Mouse (Mus musculus): ENCODE results near the gene Epha1. TPM values are rescaled to one million over a fixed set of nuclear protein-coding genes. Genes with fewer than 3 reads are reported as not detected.
A peak's percentile ranks its signal among the peaks of the same experiment; 100 is the strongest.

Epha1 gene
- polyA plus RNA-seq, 1 experiment from 2014 or later, result 7.8 TPM

- WGBS, result 91% methylated on average over 5 of the region's 5 CpGs
- peaks cover 10% of the 10 kb centered on the region; the same call in 1 of the 2 replicates for H3K4me1 ChIP-seq (replicated peaks)
- no peak overlapping the region for H3K27ac ChIP-seq
- no peak for ATAC-seq (ENCODE audit: insufficient number of reproducible peaks, insufficient read depth, low FRiP score, low TSS enrichment, low read depth)
- no peaks in the 10 kb centered on the region for H3K27me3 ChIP-seq
- H3K4me3 ChIP-seq (replicated peaks), result no peak overlapping the region
- H3K4me2 ChIP-seq, result no peak overlapping the region
- no peaks in the 10 kb centered on the region for H3K9me3 ChIP-seq
- no peak overlapping the region for H3K9ac ChIP-seq (replicated peaks)
- H3K36me3 ChIP-seq, result no peaks in the 10 kb centered on the region
Observed at GRCm38 (mm10) chr6:42383360-42383759, 10.3 kb upstream of the Epha1 start.

GRCm38 (mm10) chr6:42381916-42382381, 8.9 kb upstream of the Epha1 start:
- ATAC-seq (ENCODE audit: insufficient number of reproducible peaks, insufficient read depth, low FRiP score, low TSS enrichment, low read depth), result 0 out of 2 replicates have a peak, but pooled peaks have one; percentile 24
- no peaks in the 10 kb centered on the region for H3K27me3 ChIP-seq
- peak overlapping the region; percentile 42; the same call in 1 of the 2 replicates for H3K27ac ChIP-seq
- no peaks in the 10 kb centered on the region for H3K36me3 ChIP-seq
- no peaks in the 10 kb centered on the region for H3K9me3 ChIP-seq
- whole genome bisulfite sequencing, result 64% methylated on average over 9 of the region's 9 CpGs
- H3K9ac ChIP-seq (replicated peaks), result no peak overlapping the region
- H3K4me2 ChIP-seq, result no peak overlapping the region
- H3K4me1 ChIP-seq (replicated peaks), result peaks cover 10% of the 10 kb centered on the region; the same call in 1 of the 2 replicates
- H3K4me3 ChIP-seq (replicated peaks), result no peak overlapping the region

GRCm38 (mm10) chr6:42381221-42381620, 8.2 kb upstream of the Epha1 start:
- WGBS, result 33% methylated on average over 2 of the region's 2 CpGs
- Histone ChIP-seq H3K9me3 (no peaks in the 10 kb centered on the region), H3K4me2 (0 out of 2 replicates have a peak overlapping the region, but pooled peaks have one; percentile 23), H3K27me3 (no peaks in the 10 kb centered on the region), H3K9ac (replicated peaks) (no peak overlapping the region), H3K4me1 (replicated peaks) (peaks cover 10% of the 10 kb centered on the region; the same call in 1 of the 2 replicates), H3K4me3 (replicated peaks) (no peak overlapping the region), H3K27ac (peak overlapping the region; percentile 1; the same call in 1 of the 2 replicates), H3K36me3 (no peaks in the 10 kb centered on the region)
- no peak for ATAC-seq (ENCODE audit: insufficient number of reproducible peaks, insufficient read depth, low FRiP score, low TSS enrichment, low read depth)

GRCm38 (mm10) chr6:42380416-42381144, 7.5 kb upstream of the Epha1 start:
- no peaks in the 10 kb centered on the region for H3K9me3 ChIP-seq
- 7% methylated on average over 8 of the region's 8 CpGs for WGBS
- H3K4me3 ChIP-seq (replicated peaks), result no peak overlapping the region
- peaks cover 10% of the 10 kb centered on the region; the same call in 1 of the 2 replicates for H3K4me1 ChIP-seq (replicated peaks)
- no peak overlapping the region for H3K9ac ChIP-seq (replicated peaks)
- H3K27ac ChIP-seq, result 0 out of 2 replicates have a peak overlapping the region, but pooled peaks have one; percentile 1
- no peaks in the 10 kb centered on the region for H3K27me3 ChIP-seq
- no peak for ATAC-seq (ENCODE audit: insufficient number of reproducible peaks, insufficient read depth, low FRiP score, low TSS enrichment, low read depth)
- H3K36me3 ChIP-seq, result no peaks in the 10 kb centered on the region
- 0 out of 2 replicates have a peak overlapping the region, but pooled peaks have one; percentile 23 for H3K4me2 ChIP-seq

GRCm38 (mm10) chr6:42379551-42379950, 6.5 kb upstream of the Epha1 start:
- Histone ChIP-seq H3K4me1 (replicated peaks) (peaks cover 10% of the 10 kb centered on the region; the same call in 1 of the 2 replicates), H3K4me2 (no peak overlapping the region), H3K4me3 (replicated peaks) (no peak overlapping the region), H3K27me3 (no peaks in the 10 kb centered on the region), H3K9me3 (no peaks in the 10 kb centered on the region), H3K27ac (no peak overlapping the region), H3K36me3 (no peaks in the 10 kb centered on the region), H3K9ac (replicated peaks) (no peak overlapping the region)
- ATAC-seq (ENCODE audit: insufficient number of reproducible peaks, insufficient read depth, low FRiP score, low TSS enrichment, low read depth), result no peak
- 55% methylated on average over 3 of the region's 3 CpGs for WGBS

GRCm38 (mm10) chr6:42377280-42377679, 4.2 kb upstream of the Epha1 start:
- 75% methylated on average over 5 of the region's 5 CpGs for WGBS
- H3K36me3 ChIP-seq, result no peaks in the 10 kb centered on the region
- H3K27me3 ChIP-seq, result no peaks in the 10 kb centered on the region
- ATAC-seq (ENCODE audit: insufficient number of reproducible peaks, insufficient read depth, low FRiP score, low TSS enrichment, low read depth), result no peak
- no peak overlapping the region for H3K4me2 ChIP-seq
- H3K4me3 ChIP-seq (replicated peaks), result no peak overlapping the region
- H3K4me1 ChIP-seq (replicated peaks), result peaks cover 23% of the 10 kb centered on the region
- no peak overlapping the region for H3K27ac ChIP-seq
- H3K9me3 ChIP-seq, result no peaks in the 10 kb centered on the region
- no peak overlapping the region for H3K9ac ChIP-seq (replicated peaks)

GRCm38 (mm10) chr6:42376504-42377019, 3.5 kb upstream of the Epha1 start:
- Histone ChIP-seq H3K27me3 (no peaks in the 10 kb centered on the region), H3K36me3 (no peaks in the 10 kb centered on the region), H3K27ac (no peak overlapping the region), H3K4me3 (replicated peaks) (no peak overlapping the region), H3K4me1 (replicated peaks) (peaks cover 25% of the 10 kb centered on the region), H3K9me3 (no peaks in the 10 kb centered on the region), H3K4me2 (no peak overlapping the region), H3K9ac (replicated peaks) (no peak overlapping the region)
- WGBS, result 62% methylated on average over 6 of the region's 6 CpGs
- no peak for ATAC-seq (ENCODE audit: insufficient number of reproducible peaks, insufficient read depth, low FRiP score, low TSS enrichment, low read depth)

- WGBS, result 40% methylated on average over 4 of the region's 4 CpGs
- peaks cover 21% of the 10 kb centered on the region for H3K4me1 ChIP-seq (replicated peaks)
Observed at GRCm38 (mm10) chr6:42376016-42376415, 2.9 kb upstream of the Epha1 start.

GRCm38 (mm10) chr6:42375131-42375530, 2.1 kb upstream of the Epha1 start:
- Histone ChIP-seq H3K4me1 (replicated peaks) (peaks cover 17% of the 10 kb centered on the region), H3K27ac (no peak overlapping the region), H3K4me2 (no peak overlapping the region), H3K4me3 (replicated peaks) (no peak overlapping the region), H3K27me3 (no peaks in the 10 kb centered on the region), H3K36me3 (no peaks in the 10 kb centered on the region), H3K9me3 (no peaks in the 10 kb centered on the region), H3K9ac (replicated peaks) (no peak overlapping the region)
- no peak for ATAC-seq (ENCODE audit: insufficient number of reproducible peaks, insufficient read depth, low FRiP score, low TSS enrichment, low read depth)
- WGBS, result 91% methylated on average over 2 of the region's 2 CpGs

More at GRCm38 (mm10) chr6:42376016-42376415, 2.9 kb upstream of the Epha1 start:
- Histone ChIP-seq H3K4me2 (no peak overlapping the region), H3K9me3 (no peaks in the 10 kb centered on the region), H3K27me3 (no peaks in the 10 kb centered on the region), H3K36me3 (no peaks in the 10 kb centered on the region), H3K27ac (no peak overlapping the region), H3K9ac (replicated peaks) (no peak overlapping the region), H3K4me3 (replicated peaks) (no peak overlapping the region)
- ATAC-seq (ENCODE audit: insufficient number of reproducible peaks, insufficient read depth, low FRiP score, low TSS enrichment, low read depth), result no peak

- WGBS, result 73% methylated on average over 4 of the region's 4 CpGs
- ATAC-seq (ENCODE audit: insufficient number of reproducible peaks, insufficient read depth, low FRiP score, low TSS enrichment, low read depth), result no peak
- Histone ChIP-seq H3K9me3 (no peaks in the 10 kb centered on the region), H3K4me3 (replicated peaks) (no peak overlapping the region), H3K4me2 (no peak overlapping the region), H3K9ac (replicated peaks) (no peak overlapping the region), H3K27me3 (no peaks in the 10 kb centered on the region), H3K27ac (no peak overlapping the region), H3K4me1 (replicated peaks) (peaks cover 21% of the 10 kb centered on the region), H3K36me3 (no peaks in the 10 kb centered on the region)
Observed at GRCm38 (mm10) chr6:42374701-42375100, 1.6 kb upstream of the Epha1 start.

GRCm38 (mm10) chr6:42373669-42374430, 782 bp upstream of the Epha1 start:
- no peaks in the 10 kb centered on the region for H3K27me3 ChIP-seq
- no peaks in the 10 kb centered on the region for H3K36me3 ChIP-seq
- H3K9ac ChIP-seq (replicated peaks), result peak overlapping the region; percentile 63; the same call in 1 of the 2 replicates
- H3K9me3 ChIP-seq, result no peaks in the 10 kb centered on the region
- H3K4me1 ChIP-seq (replicated peaks), result peaks cover 22% of the 10 kb centered on the region
- H3K4me2 ChIP-seq, result peak overlapping the region; percentile 92
- 45% methylated on average over 7 of the region's 7 CpGs for WGBS
- H3K27ac ChIP-seq, result no peak overlapping the region
- H3K4me3 ChIP-seq (replicated peaks), result peak overlapping the region; percentile 67
- no peak; the same call in 1 of the 2 replicates for ATAC-seq (ENCODE audit: insufficient number of reproducible peaks, insufficient read depth, low FRiP score, low TSS enrichment, low read depth)
